ENCODE assay signal across 25 mouse cellular contexts in genomic region chr14:49073896-49074295, GRCm38 (mm10). TPM values are rescaled to one million over a fixed set of nuclear protein-coding genes. Genes with fewer than 3 reads are reported as not detected.
DNase-seq lines count a peak whose midpoint lies in the region; TF ChIP-seq lines count a peak whose summit lies in the region.
"Had no signal": no experiment of that assay in that cellular context is flagged by ENCODE, and none has a peak within 500 bp of the region (broad histone marks: within the 10 kb centered on the region; RNA-seq: fewer than 3 reads in every experiment).

No protein-coding gene starts in this region.

- peaks cover 10% of the 10 kb centered on the region for H3K79me2 ChIP-seq in myocyte (ENCODE audit: control insufficient read depth, insufficient read depth)

- peak overlapping the region; percentile 39 for H3K4me2 ChIP-seq in myocyte (ENCODE audit: low read depth)
- H3K4me2 ChIP-seq: embryonic facial prominence, embryonic 15.5 days; forebrain, embryonic 15.5 days; intestine, embryonic 15.5 days; limb, embryonic 13.5 days; liver, embryonic 11.5 days; midbrain, embryonic 12.5 days; stomach, embryonic 15.5 days had no signal

- H3K27me3 ChIP-seq in myocyte (ENCODE audit: control insufficient read depth, insufficient read depth, insufficient read length): no peaks in the 10 kb centered on the region
- H3K27me3 ChIP-seq in thymus, adult 2 months (ENCODE audit: control insufficient read depth, insufficient read depth, low read length): no peaks in the 10 kb centered on the region
- no peaks in the 10 kb centered on the region for H3K27me3 ChIP-seq in forebrain, embryonic 10.5 days (ENCODE audit: poor library complexity, severe bottlenecking)
- H3K27me3 ChIP-seq: CH12.LX; embryonic facial prominence, embryonic 15.5 days; forebrain, embryonic 15.5 days; intestine, embryonic 15.5 days; limb, embryonic 13.5 days; midbrain, embryonic 12.5 days; stomach, embryonic 15.5 days had no signal

- TF ChIP-seq CTCF in thymus, adult 2 months (IDR thresholded peaks at IDR 0.05; ENCODE audit: borderline replicate concordance, control insufficient read depth, extremely low read depth, insufficient read depth, low read length, poor library complexity): no peak

- H3K9me3 ChIP-seq in forebrain, embryonic 10.5 days: no peaks in the 10 kb centered on the region
- H3K9me3 ChIP-seq: embryonic facial prominence, embryonic 10.5 days; embryonic facial prominence, embryonic 15.5 days; forebrain, embryonic 15.5 days; intestine, embryonic 15.5 days; limb, embryonic 13.5 days; midbrain, embryonic 12.5 days; stomach, embryonic 15.5 days had no signal

- H3K4me1 ChIP-seq in thymus, adult 2 months (replicated peaks; ENCODE audit: control insufficient read depth, insufficient read depth, low read length): no peaks in the 10 kb centered on the region
- H3K4me1 ChIP-seq in forebrain, embryonic 10.5 days: 0 out of 2 replicates have a peak, but pooled peaks cover 7% of the 10 kb centered on the region
- H3K4me1 ChIP-seq: embryonic facial prominence, embryonic 10.5 days; embryonic facial prominence, embryonic 15.5 days; forebrain, embryonic 15.5 days; intestine, embryonic 15.5 days; limb, embryonic 13.5 days; stomach, embryonic 15.5 days had no signal

- DNase-seq in layer of hippocampus, adult 9-11 months: peak; percentile 24
- DNase-seq in layer of hippocampus, postnatal 36 days: no peak
- DNase-seq in right cerebral cortex, adult 2 months (ENCODE audit: low spot score in 2 of 2): peak; percentile 10 to 40
- no peak for DNase-seq in right cerebral cortex, postnatal 10 days (ENCODE audit: low spot score in 2 of 2)
- no peak for DNase-seq in thymus, adult 2 months
- DNase-seq in forebrain, embryonic 10.5 days (ENCODE audit: extremely low spot score, low spot score): no peak
- DNase-seq: adrenal gland, adult 8-10 months; cerebellum, adult 8-10 months; cerebellum, postnatal 25 days; kidney, adult 2 months; kidney, postnatal 4 days; lung, postnatal 36 days; retina, postnatal 1 day; thymus, postnatal 25 days had no signal

- H3K27ac ChIP-seq in thymus, adult 2 months (ENCODE audit: control insufficient read depth, insufficient read depth, low read length): no peak overlapping the region
- H3K27ac ChIP-seq in forebrain, embryonic 10.5 days: no peak overlapping the region
- H3K27ac ChIP-seq: embryonic facial prominence, embryonic 10.5 days; embryonic facial prominence, embryonic 15.5 days; forebrain, embryonic 15.5 days; intestine, embryonic 15.5 days; kidney, postnatal 0 days; limb, embryonic 13.5 days; midbrain, embryonic 12.5 days; stomach, embryonic 15.5 days had no signal

- H3K36me3 ChIP-seq in myocyte (ENCODE audit: control insufficient read depth, insufficient read depth): no peaks in the 10 kb centered on the region
- H3K36me3 ChIP-seq in thymus, adult 2 months (ENCODE audit: control insufficient read depth, insufficient read depth, low read length): peaks cover 13% of the 10 kb centered on the region
- H3K36me3 ChIP-seq in forebrain, embryonic 10.5 days (replicated peaks): peaks cover 26% of the 10 kb centered on the region
- H3K36me3 ChIP-seq: intestine, embryonic 15.5 days had no signal

- no peak overlapping the region for H3K4me3 ChIP-seq in myocyte
- H3K4me3 ChIP-seq in thymus, adult 2 months (ENCODE audit: control insufficient read depth, insufficient read depth, low read length): no peak overlapping the region
- no peak overlapping the region for H3K4me3 ChIP-seq in forebrain, embryonic 10.5 days
- H3K4me3 ChIP-seq: embryonic facial prominence, embryonic 10.5 days; embryonic facial prominence, embryonic 15.5 days; forebrain, embryonic 15.5 days; intestine, embryonic 15.5 days; limb, embryonic 13.5 days; midbrain, embryonic 12.5 days; stomach, embryonic 15.5 days had no signal

- WGBS in thymus, adult 2 months: 98% methylated on average over 7 of the region's 7 CpGs
- 95% methylated on average over 7 of the region's 7 CpGs for WGBS in forebrain, embryonic 10.5 days

- no peak for TF ChIP-seq POLR2A in myocyte (IDR thresholded peaks at IDR 0.05; ENCODE audit: insufficient read length, low read depth)
- TF ChIP-seq POLR2A in thymus, adult 2 months (IDR thresholded peaks at IDR 0.05; ENCODE audit: control insufficient read depth, extremely low read depth, insufficient read depth, low read length, poor library complexity): no peak

- no peak overlapping the region for H3ac ChIP-seq in myocyte (ENCODE audit: control insufficient read depth, insufficient read length)

TF ChIP-seq in myocyte, 11 proteins besides CTCF, POLR2A, EP300 and RAD21:
- TF ChIP-seq TCF3 (IDR thresholded peaks at IDR 0.05; ENCODE audit: insufficient read length, low read depth) (no peak), REST (IDR thresholded peaks at IDR 0.05; ENCODE audit: insufficient read depth, insufficient read length) (no peak), POLR2AphosphoS2 (IDR thresholded peaks at IDR 0.05; ENCODE audit: insufficient read length, low read depth) (no peak), TCF12 (IDR thresholded peaks at IDR 0.05; ENCODE audit: insufficient read depth, poor library complexity, severe bottlenecking) (no peak), CEBPB (IDR thresholded peaks at IDR 0.05; ENCODE audit: insufficient read depth, poor library complexity, severe bottlenecking) (no peak), USF1 (IDR thresholded peaks at IDR 0.05; ENCODE audit: low read depth) (no peak)

RNA-seq across cellular contexts. Expression of gene Exoc5, which starts 7.4 kb away (rescaled TPM):
- total RNA-seq in layer of hippocampus, postnatal 36 days (2021): 10 to 100 TPM; 57.3 to 57.4 TPM
- polyA plus RNA-seq in myocyte (2012; fragmentation: generic; extraction: Trizol): 10.4 TPM
- 13.8 and 15.5 TPM in 2 replicates for polyA plus RNA-seq in thymus, adult 2 months (2012; rRNA removed)
- polyA plus RNA-seq in forebrain, embryonic 10.5 days (2016; fragmentation: Nextera tagmentation; extraction: Ambion mirVana): 60.8 and 66.8 TPM in 2 replicates

RNA-seq across cellular contexts. Expression of gene Ap5m1, which starts 8.0 kb away (rescaled TPM):
- total RNA-seq in layer of hippocampus, postnatal 36 days (2021): 10 to 100 TPM; 22.7 to 23.0 TPM
- 4.0 TPM for polyA plus RNA-seq in myocyte (2012; fragmentation: generic; extraction: Trizol)
- 18.8 and 23.7 TPM in 2 replicates for polyA plus RNA-seq in thymus, adult 2 months (2012; rRNA removed)
- 30.8 and 32.3 TPM in 2 replicates for polyA plus RNA-seq in forebrain, embryonic 10.5 days (2016; fragmentation: Nextera tagmentation; extraction: Ambion mirVana)

Comparison
In these comparisons a context has a peak if more than half of its experiments do, and no peak if none do; other contexts are left out.
1. DNase-seq: peak in layer of hippocampus, adult 9-11 months (single experiment) and right cerebral cortex, adult 2 months (2 of 2); none in layer of hippocampus, postnatal 36 days (0 of 2), right cerebral cortex, postnatal 10 days (0 of 2), thymus, adult 2 months (single experiment) and forebrain, embryonic 10.5 days (single experiment).